ENCODE assay signal across 30 mouse cellular contexts in the genomic region with DNA sequence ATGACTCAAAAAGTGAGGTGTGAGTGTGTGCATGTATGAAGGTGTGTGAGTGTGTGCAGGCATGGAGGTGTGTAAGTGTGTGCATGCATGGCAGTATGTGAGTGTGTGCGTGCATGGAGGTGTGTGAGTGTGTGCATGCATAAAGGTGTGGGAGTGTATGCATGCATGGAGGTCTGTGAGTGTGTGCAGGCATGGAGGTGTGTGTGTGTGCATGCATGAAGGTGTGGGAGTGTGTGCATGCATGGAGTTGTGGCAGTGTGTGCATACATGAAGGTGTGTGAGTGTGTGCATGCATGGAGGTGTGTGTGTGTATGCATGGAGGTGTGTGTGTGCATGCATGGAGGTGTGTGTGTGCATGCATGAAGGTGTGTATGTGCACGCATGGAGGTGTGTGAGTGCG. TPM values are rescaled to one million over a fixed set of nuclear protein-coding genes. Genes with fewer than 3 reads are reported as not detected.
"Had no signal": no experiment of that assay in that cellular context is flagged by ENCODE, and none has a peak within 500 bp of the region (broad histone marks: within the 10 kb centered on the region; RNA-seq: fewer than 3 reads in every experiment).

No protein-coding gene starts in this region.

- H3K27me3 ChIP-seq: embryonic facial prominence, embryonic 12.5 days; embryonic facial prominence, embryonic 15.5 days; forebrain, embryonic 13.5 days; forebrain, embryonic 15.5 days had no signal

- H3K27ac ChIP-seq: embryonic facial prominence, embryonic 10.5 days; embryonic facial prominence, embryonic 12.5 days; embryonic facial prominence, embryonic 13.5 days; embryonic facial prominence, embryonic 15.5 days; forebrain, embryonic 10.5 days; forebrain, embryonic 12.5 days; forebrain, embryonic 13.5 days; forebrain, embryonic 15.5 days; gastrocnemius, adult 2 months; heart, adult 2 months had no signal

- DNase-seq: cerebellum, adult 9-10 months; cerebellum, adult 9-11 months; cerebellum, postnatal 10 days; cerebellum, postnatal 14 days; cerebellum, postnatal 36 days; embryo, embryonic 11 days; forebrain, postnatal 0 days; gastrocnemius, adult 2 months; gastrocnemius, postnatal 10 days; gastrocnemius, postnatal 14 days; gastrocnemius, postnatal 25 days; gastrocnemius, postnatal 36 days; heart, adult 11 months; heart, adult 18-20 months; heart, adult 2 months had no signal

- H3K4me2 ChIP-seq: embryonic facial prominence, embryonic 12.5 days; embryonic facial prominence, embryonic 13.5 days; embryonic facial prominence, embryonic 15.5 days; forebrain, embryonic 12.5 days; forebrain, embryonic 13.5 days; forebrain, embryonic 15.5 days had no signal

- H3K36me3 ChIP-seq: embryonic facial prominence, embryonic 10.5 days; embryonic facial prominence, embryonic 12.5 days; embryonic facial prominence, embryonic 13.5 days; embryonic facial prominence, embryonic 15.5 days; forebrain, embryonic 10.5 days; forebrain, embryonic 12.5 days; forebrain, embryonic 15.5 days had no signal

- ATAC-seq: forebrain, embryonic 13.5 days; forebrain, embryonic 14.5 days; forebrain, embryonic 15.5 days; forebrain, embryonic 16.5 days; forebrain, postnatal 0 days had no signal

- H3K4me1 ChIP-seq: embryonic facial prominence, embryonic 10.5 days; embryonic facial prominence, embryonic 12.5 days; embryonic facial prominence, embryonic 13.5 days; embryonic facial prominence, embryonic 15.5 days; forebrain, embryonic 10.5 days; forebrain, embryonic 12.5 days; forebrain, embryonic 13.5 days; forebrain, embryonic 15.5 days had no signal

- H3K9me3 ChIP-seq: embryonic facial prominence, embryonic 10.5 days; embryonic facial prominence, embryonic 12.5 days; embryonic facial prominence, embryonic 13.5 days; embryonic facial prominence, embryonic 15.5 days; forebrain, embryonic 10.5 days; forebrain, embryonic 12.5 days; forebrain, embryonic 13.5 days; forebrain, embryonic 15.5 days had no signal

- H3K9ac ChIP-seq: embryonic facial prominence, embryonic 12.5 days; embryonic facial prominence, embryonic 13.5 days; embryonic facial prominence, embryonic 15.5 days; forebrain, embryonic 12.5 days; forebrain, embryonic 13.5 days; forebrain, embryonic 15.5 days; forebrain, postnatal 0 days had no signal

- H3K4me3 ChIP-seq: embryonic facial prominence, embryonic 10.5 days; embryonic facial prominence, embryonic 12.5 days; embryonic facial prominence, embryonic 13.5 days; embryonic facial prominence, embryonic 15.5 days; erythroblast, embryonic 14.5 days; forebrain, embryonic 10.5 days; forebrain, embryonic 12.5 days; forebrain, embryonic 13.5 days; forebrain, embryonic 15.5 days; gastrocnemius, adult 2 months; heart, adult 2 months had no signal

RNA-seq across cellular contexts. Expression of gene Kcnc1, which starts 8.9 kb away (rescaled TPM):
- total RNA-seq: granulocyte monocyte progenitor cell, adult 5-6 weeks had no signal

RNA-seq across cellular contexts. Expression of gene Myod1, which starts 11.2 kb away (rescaled TPM):
- total RNA-seq: common myeloid progenitor, adult 5-6 weeks; forebrain, postnatal 0 days; granulocyte monocyte progenitor cell, adult 5-6 weeks; heart, adult 18-20 months; heart, adult 2 months had no signal
- polyA plus RNA-seq: erythroblast, embryonic 14.5 days; forebrain, embryonic 10.5 days; forebrain, embryonic 11.5 days; forebrain, embryonic 13.5 days; forebrain, embryonic 14.5 days; forebrain, postnatal 0 days; gonadal fat pad, adult 2 months; heart, adult 2 months had no signal
